Mouse (Mus musculus): ENCODE measurements at regions not wholly inside any gene's neighbourhood (a gene's known extent, or its start where the extent isn't known, plus 50 kb on each side); places are given as distances from the start of the nearest gene placed in this dataset.

DNA sequence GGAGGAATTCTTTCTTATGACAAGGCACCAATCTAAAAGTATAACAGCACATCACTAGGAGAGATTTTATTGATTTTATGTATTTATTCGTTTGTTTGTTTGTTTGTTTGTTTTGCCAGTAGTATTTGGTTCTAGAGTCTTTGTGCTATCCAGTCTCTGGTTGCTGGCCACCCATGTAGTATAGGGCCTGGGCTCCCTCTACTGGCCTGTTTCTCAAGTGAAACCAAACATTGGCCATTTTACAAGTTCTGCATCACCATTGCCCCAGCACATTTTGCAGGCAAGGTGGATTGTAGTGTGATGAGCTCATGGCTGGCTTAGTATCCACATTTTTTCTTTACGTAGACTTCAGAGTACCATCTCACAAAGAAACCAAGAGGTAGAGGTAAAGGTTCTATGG, 376.9 kb upstream of the Luzp2 start:
- peak; percentile 61; the same call in 1 of the 2 replicates for ATAC-seq
- H3K36me3 ChIP-seq (ENCODE audit: poor library complexity, severe bottlenecking) = no peaks in the 10 kb centered on the region
- 49% methylated on average over 2 of the region's 2 CpGs for WGBS

DNA sequence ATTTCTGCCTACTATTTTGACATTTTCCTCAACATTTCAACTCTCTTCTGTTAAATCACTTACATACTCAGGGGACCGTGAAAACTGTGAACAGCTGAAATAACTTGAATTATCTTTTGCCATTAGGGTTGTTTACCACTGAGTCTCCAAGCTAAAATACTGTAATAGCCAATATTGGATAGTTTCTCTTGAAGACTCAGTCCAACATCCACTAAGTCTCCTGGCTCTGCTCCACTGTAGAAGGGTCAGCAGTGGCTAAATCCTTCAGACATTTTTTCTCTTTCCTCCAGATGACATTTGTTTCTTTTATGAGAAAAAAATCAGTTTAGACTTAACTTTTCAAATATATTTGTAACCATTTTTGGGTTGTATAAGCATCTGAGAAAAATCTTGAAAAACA, 344.0 kb upstream of the Luzp2 start:
- ATAC-seq = no peak
- Histone ChIP-seq H3K36me3 (ENCODE audit: poor library complexity, severe bottlenecking) (no peaks in the 10 kb centered on the region), H3K9ac (no peak overlapping the region), H3K4me2 (no peak overlapping the region), H3K9me3 (replicated peaks) (no peaks in the 10 kb centered on the region), H3K4me1 (no peaks in the 10 kb centered on the region), H3K27ac (no peak overlapping the region), H3K27me3 (no peaks in the 10 kb centered on the region), H3K4me3 (no peak overlapping the region)
- WGBS = 97% methylated on average over 1 of the region's 1 CpGs

More for the DNA sequence above, 376.9 kb upstream of the Luzp2 start:
- Histone ChIP-seq H3K4me3 (no peak overlapping the region), H3K9ac (no peak overlapping the region), H3K4me2 (no peak overlapping the region), H3K9me3 (replicated peaks) (no peaks in the 10 kb centered on the region), H3K4me1 (no peaks in the 10 kb centered on the region), H3K27me3 (no peaks in the 10 kb centered on the region), H3K27ac (no peak overlapping the region)

DNA sequence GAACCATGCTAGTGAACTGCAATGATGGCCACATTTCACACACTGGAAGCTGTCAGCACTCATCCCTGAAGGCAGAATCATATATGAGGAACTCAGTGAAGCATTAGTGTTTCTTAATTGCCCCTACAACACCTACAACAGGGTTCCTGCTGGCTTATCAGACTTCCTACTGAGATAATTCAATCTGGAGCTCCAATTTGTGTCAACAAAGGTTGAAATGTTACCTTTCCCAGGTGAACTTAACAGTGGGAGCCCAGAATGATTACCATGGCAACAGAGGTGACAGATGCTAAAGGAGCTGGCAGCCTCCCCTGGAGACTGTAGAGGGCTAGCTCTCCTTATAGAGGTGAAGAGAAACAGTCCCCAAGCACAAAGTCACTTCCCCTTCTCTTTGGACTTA, 330.1 kb upstream of the Luzp2 start:
- ATAC-seq = no peak
- H3K27me3 ChIP-seq = no peaks in the 10 kb centered on the region
- H3K4me1 ChIP-seq = no peaks in the 10 kb centered on the region
- H3K9me3 ChIP-seq (replicated peaks) = no peaks in the 10 kb centered on the region
- H3K9ac ChIP-seq = no peak overlapping the region
- no peak overlapping the region for H3K27ac ChIP-seq
- H3K4me2 ChIP-seq = no peak overlapping the region
- no peaks in the 10 kb centered on the region for H3K36me3 ChIP-seq (ENCODE audit: poor library complexity, severe bottlenecking)
- H3K4me3 ChIP-seq = no peak overlapping the region

DNA sequence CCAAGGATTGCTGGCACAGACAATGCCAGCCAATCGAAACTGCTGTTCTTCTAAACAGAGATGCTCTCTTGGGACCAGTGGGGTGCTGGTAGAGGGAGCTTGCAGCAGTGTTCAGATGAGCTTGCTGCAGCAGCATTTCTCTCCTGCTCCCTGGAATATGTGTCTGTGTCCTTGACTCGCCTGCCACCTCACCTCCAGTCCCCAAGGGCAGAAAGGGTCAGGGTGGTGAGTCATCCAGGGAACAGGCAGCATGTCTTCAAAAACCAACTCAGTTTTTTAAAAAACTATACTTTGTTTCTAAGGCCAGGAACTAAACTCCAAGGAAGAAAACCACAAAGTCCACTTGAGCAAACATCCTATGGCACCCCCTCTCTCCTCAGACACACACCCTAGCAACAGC, 328.3 kb upstream of the Luzp2 start:
- no peak overlapping the region for H3K4me2 ChIP-seq
- H3K9ac ChIP-seq = no peak overlapping the region
- no peak for ATAC-seq
- H3K4me3 ChIP-seq = no peak overlapping the region
- H3K27ac ChIP-seq = no peak overlapping the region
- no peaks in the 10 kb centered on the region for H3K27me3 ChIP-seq
- no peaks in the 10 kb centered on the region for H3K9me3 ChIP-seq (replicated peaks)
- WGBS = 44% methylated on average over 2 of the region's 2 CpGs
- H3K36me3 ChIP-seq (ENCODE audit: poor library complexity, severe bottlenecking) = no peaks in the 10 kb centered on the region
- H3K4me1 ChIP-seq = no peaks in the 10 kb centered on the region

DNA sequence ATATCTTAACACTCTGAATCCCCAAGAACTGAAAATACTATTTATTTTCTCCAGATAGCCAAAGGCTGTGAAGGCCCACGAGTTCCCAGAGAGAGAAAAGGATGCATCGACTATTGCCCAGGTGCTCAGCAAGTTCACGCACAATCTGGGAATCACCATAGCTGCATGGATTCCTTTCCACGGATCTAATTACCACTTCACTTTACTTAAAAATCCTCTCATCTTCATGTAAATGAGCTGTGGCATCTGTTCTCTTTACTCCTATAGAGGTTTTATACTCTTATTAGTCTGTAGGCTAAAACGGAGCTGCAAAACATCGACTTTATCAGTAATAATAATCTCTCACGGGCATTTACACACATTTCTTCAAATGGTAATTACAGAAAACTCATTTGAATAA, 299.6 kb upstream of the Luzp2 start:
- Histone ChIP-seq H3K4me3 (no peak overlapping the region), H3K4me2 (no peak overlapping the region), H3K27me3 (no peaks in the 10 kb centered on the region), H3K4me1 (no peaks in the 10 kb centered on the region), H3K9ac (no peak overlapping the region), H3K27ac (no peak overlapping the region), H3K36me3 (ENCODE audit: poor library complexity, severe bottlenecking) (no peaks in the 10 kb centered on the region), H3K9me3 (replicated peaks) (no peaks in the 10 kb centered on the region)
- no peak for ATAC-seq
- WGBS = 56% methylated on average over 7 of the region's 7 CpGs

DNA sequence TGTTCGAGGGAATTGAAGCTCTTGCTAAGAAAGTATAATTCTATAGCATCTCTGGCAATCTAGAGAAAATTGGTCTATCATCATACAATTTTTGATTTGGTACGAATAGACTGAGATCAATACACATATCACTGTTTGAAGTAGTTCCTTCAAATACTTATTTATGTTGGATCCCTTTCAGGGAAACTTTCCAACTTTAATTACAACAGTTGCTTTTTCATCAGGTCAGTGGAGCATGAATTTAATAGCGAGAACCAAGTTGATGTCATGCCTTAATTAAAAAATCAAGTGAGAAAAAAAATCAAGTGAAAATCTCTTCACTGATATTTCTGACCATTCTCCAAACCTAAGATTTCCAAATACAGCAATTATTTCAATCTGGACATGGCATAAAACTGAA, 277.9 kb upstream of the Luzp2 start:
- no peaks in the 10 kb centered on the region for H3K4me1 ChIP-seq
- WGBS = 56% methylated on average over 3 of the region's 3 CpGs
- H3K9me3 ChIP-seq (replicated peaks) = no peaks in the 10 kb centered on the region
- no peak for ATAC-seq
- H3K27ac ChIP-seq = no peak overlapping the region
- H3K4me3 ChIP-seq = no peak overlapping the region
- H3K4me2 ChIP-seq = no peak overlapping the region
- no peaks in the 10 kb centered on the region for H3K27me3 ChIP-seq
- H3K9ac ChIP-seq = no peak overlapping the region
- H3K36me3 ChIP-seq (ENCODE audit: poor library complexity, severe bottlenecking) = no peaks in the 10 kb centered on the region

DNA sequence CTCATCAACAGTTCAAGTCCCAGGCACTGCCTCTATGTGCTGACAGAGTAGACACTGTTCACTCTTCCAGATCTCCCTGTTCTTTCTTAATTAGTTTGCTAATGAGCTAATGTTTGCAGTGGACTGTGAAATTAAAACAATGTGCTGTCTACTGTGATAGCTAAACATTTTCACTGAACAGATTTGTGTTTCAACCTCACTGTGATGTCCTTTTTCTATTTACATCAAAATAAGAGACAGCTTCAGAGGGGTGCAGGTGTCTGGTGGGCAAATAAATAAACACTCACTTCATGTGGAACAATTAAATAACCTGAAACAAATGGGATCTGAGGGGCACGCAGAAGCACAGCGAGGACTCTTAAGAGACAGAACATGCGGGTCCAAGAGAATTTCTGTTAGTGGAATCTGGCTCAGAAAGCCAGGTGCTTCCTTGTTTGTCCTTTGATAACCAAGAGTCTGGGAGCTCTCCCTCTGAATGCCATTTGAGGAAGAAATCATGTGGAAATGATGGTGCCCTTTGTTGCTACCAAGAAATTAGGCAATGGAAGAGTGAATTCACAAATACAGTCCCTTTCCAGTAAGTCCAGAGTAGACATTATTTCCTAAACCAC, 269.6 kb upstream of the Luzp2 start:
- no peak overlapping the region for H3K27ac ChIP-seq
- no peak overlapping the region for H3K4me2 ChIP-seq
- no peaks in the 10 kb centered on the region for H3K9me3 ChIP-seq (replicated peaks)
- no peaks in the 10 kb centered on the region for H3K36me3 ChIP-seq (ENCODE audit: poor library complexity, severe bottlenecking)
- no peaks in the 10 kb centered on the region for H3K27me3 ChIP-seq
- ATAC-seq = peak; percentile 83
- no peak overlapping the region for H3K4me3 ChIP-seq
- 0 out of 2 replicates have a peak, but pooled peaks cover 4% of the 10 kb centered on the region for H3K4me1 ChIP-seq
- no peak overlapping the region for H3K9ac ChIP-seq
- WGBS = 32% methylated on average over 3 of the region's 3 CpGs

DNA sequence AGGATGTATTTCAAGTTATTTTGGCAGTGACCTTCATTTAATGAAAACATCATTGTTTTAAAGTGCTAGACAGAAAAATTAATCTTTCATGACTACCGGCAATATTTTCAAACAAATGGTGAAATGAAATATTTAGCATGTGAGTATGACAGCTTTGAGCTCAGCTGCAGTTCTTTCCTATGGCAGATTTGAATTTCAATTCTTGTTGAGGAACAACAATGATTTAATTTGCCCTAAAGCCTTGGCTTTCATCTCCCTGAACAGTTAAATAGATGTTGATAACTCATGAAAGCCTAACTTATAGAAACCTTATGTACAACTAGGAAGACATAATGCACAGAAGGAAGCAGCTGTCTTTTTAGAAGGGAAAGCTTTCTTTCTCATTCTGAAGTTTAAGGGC, 235.5 kb upstream of the Luzp2 start:
- no peaks in the 10 kb centered on the region for H3K27me3 ChIP-seq
- no peaks in the 10 kb centered on the region for H3K4me1 ChIP-seq
- no peak overlapping the region for H3K4me3 ChIP-seq
- H3K4me2 ChIP-seq = no peak overlapping the region
- ATAC-seq = no peak
- 91% methylated on average over 1 of the region's 1 CpGs for WGBS
- H3K9me3 ChIP-seq (replicated peaks) = no peaks in the 10 kb centered on the region
- H3K36me3 ChIP-seq (ENCODE audit: poor library complexity, severe bottlenecking) = no peaks in the 10 kb centered on the region
- no peak overlapping the region for H3K27ac ChIP-seq
- H3K9ac ChIP-seq = no peak overlapping the region

DNA sequence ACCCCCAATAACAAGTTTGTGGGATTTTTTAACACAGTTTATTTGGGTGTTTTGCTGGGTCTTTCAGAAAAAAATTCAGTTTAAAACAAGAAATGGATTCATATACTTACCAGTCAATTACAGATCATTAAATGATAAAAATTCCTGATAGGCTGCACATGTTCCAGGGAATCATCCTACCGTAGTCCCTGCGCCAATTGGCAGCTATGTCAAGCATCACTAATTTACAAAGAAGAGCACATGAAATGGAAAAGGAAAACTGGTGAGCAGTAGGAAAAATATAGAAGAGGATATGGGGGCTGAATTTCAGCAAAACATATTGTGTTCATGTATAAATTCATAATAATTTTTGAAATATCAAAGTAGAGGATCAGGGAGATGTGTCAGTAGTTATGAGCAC, 212.9 kb upstream of the Luzp2 start:
- H3K27me3 ChIP-seq = no peaks in the 10 kb centered on the region
- no peak overlapping the region for H3K4me2 ChIP-seq
- 83% methylated on average over 2 of the region's 2 CpGs for WGBS
- H3K27ac ChIP-seq = no peak overlapping the region
- H3K9me3 ChIP-seq (replicated peaks) = no peaks in the 10 kb centered on the region
- H3K4me3 ChIP-seq = no peak overlapping the region
- no peak overlapping the region for H3K9ac ChIP-seq
- no peaks in the 10 kb centered on the region for H3K4me1 ChIP-seq
- no peak for ATAC-seq
- no peaks in the 10 kb centered on the region for H3K36me3 ChIP-seq (ENCODE audit: poor library complexity, severe bottlenecking)

DNA sequence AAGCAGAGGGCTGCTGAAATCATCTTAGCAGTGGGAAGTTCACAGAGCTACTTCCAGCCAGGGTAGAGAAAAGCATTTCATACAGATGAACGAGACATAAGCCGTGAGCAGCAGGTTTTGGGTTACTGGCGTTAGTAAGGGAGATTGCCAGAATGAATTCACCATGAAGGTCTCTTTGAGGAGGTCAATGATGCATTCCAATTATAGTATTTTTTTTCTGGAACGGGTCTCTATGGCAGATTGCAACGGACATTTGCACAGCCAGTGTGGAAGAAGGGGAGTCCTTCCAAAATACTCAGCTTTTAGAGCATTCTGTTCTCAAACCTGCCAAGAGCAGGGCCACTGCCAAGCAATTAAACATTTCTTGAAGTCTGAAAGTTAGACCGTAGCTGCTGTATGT, 201.4 kb upstream of the Luzp2 start:
- Histone ChIP-seq H3K9ac (no peak overlapping the region), H3K27me3 (no peaks in the 10 kb centered on the region), H3K4me3 (no peak overlapping the region), H3K9me3 (replicated peaks) (no peaks in the 10 kb centered on the region), H3K4me2 (no peak overlapping the region), H3K36me3 (ENCODE audit: poor library complexity, severe bottlenecking) (no peaks in the 10 kb centered on the region), H3K4me1 (no peaks in the 10 kb centered on the region), H3K27ac (no peak overlapping the region)
- 75% methylated on average over 6 of the region's 6 CpGs for WGBS
- peak; percentile 83; the same call in 1 of the 2 replicates for ATAC-seq

DNA sequence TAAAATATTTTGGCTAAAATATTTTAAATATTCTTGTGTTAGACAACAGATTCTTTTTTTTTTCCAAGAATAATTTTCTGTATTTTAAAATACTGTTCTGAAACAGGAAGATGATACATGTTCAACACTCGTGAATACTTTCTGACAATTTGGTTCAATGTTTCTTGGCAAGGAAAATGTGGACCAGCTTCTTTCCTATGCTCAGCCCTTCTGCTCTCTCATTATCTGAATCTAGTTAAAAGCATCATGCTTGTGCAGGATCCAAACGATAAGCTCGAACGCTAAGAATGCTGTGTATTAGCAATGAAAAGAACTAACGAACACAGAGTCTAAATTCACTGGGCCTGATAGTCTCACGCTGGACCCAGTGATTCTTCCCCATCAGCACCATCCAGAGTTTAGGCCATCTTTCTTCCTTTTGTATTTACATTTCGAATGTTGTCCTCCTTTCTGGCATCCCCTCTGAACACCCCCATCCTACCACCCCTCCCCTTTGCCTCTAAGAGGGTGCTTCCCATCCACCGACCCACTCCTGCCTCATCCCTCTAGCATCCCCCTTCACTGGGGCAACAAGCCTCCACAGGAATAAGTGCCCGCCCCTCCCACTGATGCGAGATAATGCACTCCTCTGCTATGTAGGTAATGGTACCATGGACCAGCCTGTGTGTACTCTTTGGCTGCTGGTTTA, 200.8 kb upstream of the Luzp2 start:
- Histone ChIP-seq H3K4me1 (no peaks in the 10 kb centered on the region), H3K36me3 (ENCODE audit: poor library complexity, severe bottlenecking) (no peaks in the 10 kb centered on the region), H3K9me3 (replicated peaks) (no peaks in the 10 kb centered on the region), H3K27ac (peak overlapping the region; percentile 31; the same call in 1 of the 2 replicates), H3K9ac (no peak overlapping the region), H3K27me3 (no peaks in the 10 kb centered on the region), H3K4me3 (no peak overlapping the region), H3K4me2 (no peak overlapping the region)
- WGBS = 66% methylated on average over 10 of the region's 10 CpGs
- ATAC-seq = peak; percentile 74; the same call in 1 of the 2 replicates

DNA sequence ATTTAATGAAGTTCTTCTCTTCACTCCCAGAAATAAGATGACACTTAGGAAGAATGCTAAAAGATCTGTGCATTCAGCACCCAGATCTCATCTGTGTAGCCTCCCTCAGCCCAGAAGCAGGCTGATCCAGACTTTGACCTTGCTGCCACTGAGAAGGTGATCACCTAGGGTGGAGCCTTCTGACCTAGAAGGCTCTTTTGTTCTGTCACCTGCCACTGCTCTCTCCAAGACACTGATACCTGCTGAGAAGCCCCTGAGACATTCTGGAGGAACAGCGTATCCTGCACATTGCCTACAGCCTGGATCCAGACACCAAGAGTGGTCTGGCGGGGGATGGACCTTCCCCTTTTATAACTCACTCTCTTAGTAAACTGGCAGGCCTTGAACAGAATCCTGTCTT, 190.0 kb upstream of the Luzp2 start:
- no peaks in the 10 kb centered on the region for H3K9me3 ChIP-seq (replicated peaks)
- 93% methylated on average over 2 of the region's 2 CpGs for WGBS
- H3K36me3 ChIP-seq (ENCODE audit: poor library complexity, severe bottlenecking) = no peaks in the 10 kb centered on the region
- peaks cover 8% of the 10 kb centered on the region for H3K4me1 ChIP-seq
- H3K27ac ChIP-seq = no peak overlapping the region
- H3K27me3 ChIP-seq = no peaks in the 10 kb centered on the region
- H3K4me2 ChIP-seq = no peak overlapping the region
- no peak overlapping the region for H3K4me3 ChIP-seq
- no peak overlapping the region for H3K9ac ChIP-seq
- no peak for ATAC-seq

DNA sequence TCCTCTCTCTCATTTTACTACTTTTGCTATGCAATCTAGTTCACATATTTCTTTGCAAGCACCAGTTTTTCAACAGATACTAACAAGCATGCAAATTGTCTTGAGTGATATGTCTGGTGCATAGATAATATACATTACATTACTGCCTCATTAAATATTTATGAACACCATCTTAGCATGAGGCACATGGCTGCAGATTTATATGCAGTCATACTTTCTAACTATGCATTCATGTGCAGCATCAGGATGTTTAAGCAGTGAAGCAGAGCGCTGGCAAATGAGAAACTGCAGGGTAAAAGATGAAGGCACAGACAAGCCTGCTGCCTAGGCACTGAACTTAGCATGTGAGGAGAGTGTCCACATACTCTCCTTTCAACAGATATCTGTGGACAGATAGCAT, 186.3 kb upstream of the Luzp2 start:
- H3K4me3 ChIP-seq = no peak overlapping the region
- peak; percentile 80; the same call in 1 of the 2 replicates for ATAC-seq
- WGBS = 78% methylated on average over 1 of the region's 1 CpGs
- no peak overlapping the region for H3K9ac ChIP-seq
- H3K36me3 ChIP-seq (ENCODE audit: poor library complexity, severe bottlenecking) = no peaks in the 10 kb centered on the region
- H3K4me1 ChIP-seq = peaks cover 8% of the 10 kb centered on the region
- no peak overlapping the region for H3K4me2 ChIP-seq
- H3K27ac ChIP-seq = no peak overlapping the region
- no peaks in the 10 kb centered on the region for H3K27me3 ChIP-seq
- H3K9me3 ChIP-seq (replicated peaks) = no peaks in the 10 kb centered on the region

Measured in forebrain, embryonic 13.5 days (tissue).